Mouse (Mus musculus) adrenal gland, adult 10 weeks (tissue): ENCODE data around the gene Vmn1r205. TPM values are rescaled to one million over a fixed set of nuclear protein-coding genes. Genes with fewer than 3 reads are reported as not detected.

ENCODE experiments used
- polyA plus RNA-seq: library from polyadenylated mRNA; stranded (reverse); fragments of 350-450 nt; fragmentation: Illumina TruSeq; extraction: RNeasy Lipid Tissue Mini Kit (QIAGEN cat#74804); gene quantifications from one replicate; pipeline ENCODE4 v1.2.3, GENCODE M21; 2014; ENCODE audit warnings: low read depth, low replicate concordance

Gene Vmn1r205
- not detected for polyA plus RNA-seq

GRCm38 (mm10) chr13:22592900-22593299 is at the start of gene Vmn1r205:
Gene Vmn1r205, minus strand, starts transcription at chr13:22593000.

GRCm38 (mm10) chr13:22624151-22624550 is 31.4 kb upstream of the Vmn1r205 start, which contains the start of gene Vmn1r206:
Gene Vmn1r206, minus strand, starts transcription at chr13:22624251.

GRCm38 (mm10) chr13:22552898-22553297 is 39.9 kb downstream of the Vmn1r205 start, which contains the start of gene Vmn1r204:
Gene Vmn1r204, plus strand, starts transcription at chr13:22553198.

Other genes with a start within 250 kb of the Vmn1r205 start
- not detected for gene Vmn1r198, start 242.6 kb downstream of the Vmn1r205 start, polyA plus RNA-seq
- gene Vmn1r199, start 213.2 kb downstream of the Vmn1r205 start, polyA plus RNA-seq, result not detected
- gene Vmn1r200, start 202.6 kb downstream of the Vmn1r205 start, polyA plus RNA-seq, result not detected
- not detected for gene Vmn1r201, start 121.1 kb downstream of the Vmn1r205 start, polyA plus RNA-seq
- gene Vmn1r202, start 87.6 kb downstream of the Vmn1r205 start, polyA plus RNA-seq, result not detected
- not detected for gene Vmn1r203, start 74.9 kb downstream of the Vmn1r205 start, polyA plus RNA-seq
- gene Vmn1r204, start 39.8 kb downstream of the Vmn1r205 start, polyA plus RNA-seq, result not detected
- gene Vmn1r206, start 31.3 kb upstream of the Vmn1r205 start, polyA plus RNA-seq, result not detected
- not detected for gene Vmn1r207-ps, start 136.6 kb upstream of the Vmn1r205 start, polyA plus RNA-seq
- gene Vmn1r208, start 184.4 kb upstream of the Vmn1r205 start, polyA plus RNA-seq, result not detected
- not detected for gene Vmn1r209, start 216.7 kb upstream of the Vmn1r205 start, polyA plus RNA-seq
- gene Vmn1r210, start 238.3 kb upstream of the Vmn1r205 start, polyA plus RNA-seq, result not detected